Mouse (Mus musculus): ENCODE data around the gene Cyp46a1.

The Cyp46a1 gene

GRCm38 (mm10) chr12:108333895-108334445 lies at the start of gene Cyp46a1:
Gene Cyp46a1, plus strand, starts transcription at chr12:108334381.
- DNase-seq (ENCODE audit: low read depth, low spot score) = peak; percentile 99

DNA sequence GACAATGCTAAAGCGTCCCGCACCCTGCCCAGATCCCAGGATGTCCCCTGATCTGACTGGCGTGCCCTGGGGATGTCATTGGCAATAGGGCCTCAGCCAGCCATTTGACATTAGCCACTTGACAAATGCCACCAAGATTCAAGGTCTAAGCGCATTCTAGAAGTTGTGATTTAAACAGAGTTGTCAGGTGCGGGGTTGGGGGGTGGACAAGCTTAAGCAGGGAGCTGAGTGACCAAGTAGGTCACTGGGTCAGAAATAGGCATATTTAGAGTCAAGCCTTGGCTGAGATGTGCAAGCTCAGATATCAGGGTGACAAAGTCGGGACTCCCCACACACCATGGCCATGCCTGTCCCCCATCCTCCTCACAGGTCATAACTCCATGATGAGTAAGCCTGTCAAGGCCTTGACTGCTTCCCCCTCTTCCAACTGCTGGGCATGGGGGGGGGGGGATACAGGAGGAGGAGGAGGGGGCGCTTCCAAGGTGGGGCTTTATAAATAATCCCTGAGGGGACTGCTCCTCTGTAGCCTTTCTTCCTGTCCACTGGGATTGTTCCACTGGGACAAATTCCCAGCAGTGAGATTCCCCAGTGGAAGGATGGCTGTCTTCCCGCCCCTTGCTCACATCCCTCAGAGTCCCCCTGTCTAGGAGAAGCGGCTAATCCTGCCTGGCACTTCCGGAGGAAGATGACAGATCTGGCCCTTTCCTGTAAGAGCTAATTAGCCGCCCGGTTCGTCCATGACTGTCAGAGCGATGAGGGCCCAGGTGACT lies 49.5 kb upstream of the Cyp46a1 start:
- DNase-seq (ENCODE audit: low read depth, low spot score) = no peak

DNA sequence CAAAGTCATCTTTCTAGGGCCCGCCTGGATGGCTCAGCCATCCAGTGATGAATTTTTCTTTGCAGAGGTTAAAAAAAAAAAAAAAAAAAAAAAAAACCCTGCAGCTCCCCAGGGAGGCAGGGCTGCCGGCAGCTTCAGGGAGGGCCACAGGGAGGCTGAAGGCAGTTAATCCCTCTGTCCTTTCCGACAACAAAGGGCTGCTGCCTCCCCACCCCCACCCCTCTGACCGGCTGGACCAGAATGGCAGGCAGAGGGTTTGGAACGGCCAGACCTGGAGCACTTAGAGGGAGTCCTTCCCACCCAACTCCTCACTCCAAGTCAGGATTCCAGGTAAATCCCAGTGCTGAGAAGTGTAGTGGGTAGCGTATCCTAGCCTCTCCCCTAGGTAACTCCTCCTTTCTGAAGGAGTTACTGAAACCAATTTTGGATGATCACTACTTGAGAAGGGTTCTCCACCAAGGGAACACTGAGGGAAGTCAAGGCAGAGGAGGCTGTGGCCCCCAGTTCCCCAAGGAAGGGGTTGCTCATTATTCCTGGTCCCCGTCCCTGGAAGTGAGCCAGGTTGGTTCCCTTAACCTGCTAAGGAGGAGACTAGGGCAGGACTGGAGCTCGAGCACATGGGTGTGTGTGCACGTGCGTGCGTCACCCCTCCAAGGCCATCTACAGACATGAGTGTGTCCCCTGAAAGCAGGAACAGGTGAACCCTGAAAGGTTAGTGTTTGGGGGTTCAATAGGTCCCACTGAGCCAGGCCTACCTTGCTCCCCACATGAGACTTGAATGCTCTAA lies 48.8 kb upstream of the Cyp46a1 start:
- peak; percentile 53 for DNase-seq (ENCODE audit: low read depth, low spot score)

DNA sequence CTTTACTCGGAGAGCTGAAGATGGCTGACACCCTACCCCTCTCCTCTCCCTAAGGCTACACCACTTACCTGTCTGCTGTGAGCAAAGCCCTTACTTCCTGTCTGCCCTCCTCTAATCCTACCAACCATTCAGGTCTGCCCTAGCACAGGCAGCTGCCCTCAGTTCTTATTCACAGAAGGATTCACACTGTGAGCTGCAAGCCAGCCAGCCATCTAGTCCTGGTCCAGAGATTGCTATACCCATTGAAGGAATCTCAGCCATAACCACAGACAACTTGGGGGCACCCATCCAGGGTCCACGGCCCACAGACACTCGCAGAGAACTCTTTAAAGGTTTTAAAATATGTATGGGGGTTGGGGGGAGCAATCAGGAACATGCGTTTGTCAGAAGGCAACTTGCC lies 47.8 kb upstream of the Cyp46a1 start:
- DNase-seq (ENCODE audit: low read depth, low spot score) = no peak

- DNase-seq (ENCODE audit: low read depth, low spot score) = no peak
Observed at GRCm38 (mm10) chr12:108287011-108287410, 47.2 kb upstream of the Cyp46a1 start.

DNA sequence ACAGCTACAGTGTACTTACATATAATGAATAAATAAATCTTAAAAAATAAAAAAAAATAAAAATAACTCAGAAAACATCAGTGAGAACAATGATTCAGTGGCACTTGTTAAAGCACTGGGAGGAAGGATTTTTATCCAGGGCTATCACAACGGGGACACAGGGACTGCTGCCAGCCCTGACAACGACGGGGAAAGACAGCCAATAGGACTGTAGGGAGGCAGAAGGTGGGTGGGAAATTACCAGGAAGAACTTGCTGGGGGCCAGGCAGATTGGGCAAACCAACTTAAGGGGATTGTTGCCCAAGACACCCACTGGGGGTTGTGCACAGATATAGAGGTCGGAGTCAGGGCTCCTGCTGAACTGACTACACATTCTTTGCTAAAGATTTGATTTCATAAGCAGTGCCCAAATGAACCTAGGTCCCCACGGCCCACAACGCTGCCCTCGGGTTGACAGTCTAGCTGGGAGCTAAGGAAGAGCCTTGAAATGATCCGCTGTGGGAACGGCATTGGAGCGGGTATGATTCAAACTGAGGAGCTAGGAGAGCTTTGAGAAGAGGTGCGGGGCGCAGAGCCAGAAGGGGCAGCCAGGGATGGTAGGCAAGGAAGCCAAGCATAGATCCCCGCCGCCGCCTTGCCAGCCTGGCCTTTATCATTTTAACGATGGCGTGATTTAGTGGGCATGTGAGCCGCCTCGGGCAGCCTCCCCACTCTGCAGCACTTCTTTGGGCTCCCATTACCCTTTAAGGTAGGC lies 45.9 kb upstream of the Cyp46a1 start:
- DNase-seq (ENCODE audit: low read depth, low spot score) = no peak

DNA sequence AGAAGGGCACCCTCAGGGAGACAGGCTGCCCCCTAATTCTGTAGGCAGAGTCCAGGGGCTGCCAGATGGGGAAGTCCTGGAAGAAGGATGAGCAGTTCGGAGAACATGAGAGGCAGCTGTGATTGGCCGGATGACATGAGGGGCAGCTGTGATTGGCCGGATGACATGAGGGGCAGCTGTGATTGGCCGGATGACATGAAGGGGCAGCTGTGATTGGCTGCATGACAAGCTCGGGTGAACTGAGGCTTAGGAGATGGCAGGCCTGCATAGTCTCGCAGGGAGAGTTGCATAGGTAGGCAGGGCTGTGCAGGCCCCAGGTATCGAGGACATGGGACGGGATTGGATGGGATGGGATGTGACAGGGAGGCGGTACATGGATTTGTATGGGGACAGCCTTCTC lies 41.8 kb upstream of the Cyp46a1 start:
- peak; percentile 83 for DNase-seq (ENCODE audit: low read depth, low spot score)

DNA sequence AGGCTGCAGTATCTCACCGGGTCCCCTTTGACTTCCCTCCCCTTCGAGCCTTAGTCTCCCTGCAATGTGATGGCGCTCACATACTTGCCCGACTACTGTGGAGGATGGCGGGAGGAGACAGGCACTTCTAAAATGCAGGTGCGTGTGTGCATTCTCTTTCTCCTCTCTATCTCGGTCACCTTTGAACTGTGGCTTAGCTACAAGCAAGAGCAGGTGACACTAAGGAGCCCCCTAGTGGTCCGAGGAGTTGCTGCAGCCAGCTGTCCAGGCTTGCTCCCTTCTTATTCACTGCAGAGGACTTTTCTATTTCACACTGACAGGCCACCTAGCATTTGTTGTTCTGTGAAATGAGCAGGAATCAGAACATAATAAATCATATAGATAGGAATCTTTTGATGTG lies 41.2 kb upstream of the Cyp46a1 start:
- peak; percentile 90 for DNase-seq (ENCODE audit: low read depth, low spot score)

- no peak for DNase-seq (ENCODE audit: low read depth, low spot score)
Observed at GRCm38 (mm10) chr12:108294620-108295019, 39.6 kb upstream of the Cyp46a1 start.

DNA sequence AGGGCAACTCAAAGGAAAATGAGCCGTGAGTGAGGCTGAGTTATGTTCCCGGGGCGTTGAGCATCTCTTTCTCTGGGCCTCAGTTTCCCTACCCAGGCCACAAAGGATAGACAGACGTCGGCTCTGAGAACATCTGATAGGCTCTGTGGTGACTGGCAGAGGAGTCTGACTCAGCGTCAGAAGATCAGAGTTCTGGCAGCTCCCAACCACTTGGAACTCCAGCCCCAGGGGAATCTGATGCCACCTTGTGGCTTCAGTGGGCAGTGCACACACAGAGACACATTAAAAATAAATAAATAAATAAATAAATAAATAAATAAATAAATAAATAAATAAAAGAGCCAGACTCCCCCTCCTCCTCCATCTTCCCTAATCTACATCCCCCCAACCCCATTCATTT lies 37.1 kb upstream of the Cyp46a1 start:
- peak; percentile 81 for DNase-seq (ENCODE audit: low read depth, low spot score)

GRCm38 (mm10) chr12:108301006-108301405 lies 33.2 kb upstream of the Cyp46a1 start:
- no peak for DNase-seq (ENCODE audit: low read depth, low spot score)

DNA sequence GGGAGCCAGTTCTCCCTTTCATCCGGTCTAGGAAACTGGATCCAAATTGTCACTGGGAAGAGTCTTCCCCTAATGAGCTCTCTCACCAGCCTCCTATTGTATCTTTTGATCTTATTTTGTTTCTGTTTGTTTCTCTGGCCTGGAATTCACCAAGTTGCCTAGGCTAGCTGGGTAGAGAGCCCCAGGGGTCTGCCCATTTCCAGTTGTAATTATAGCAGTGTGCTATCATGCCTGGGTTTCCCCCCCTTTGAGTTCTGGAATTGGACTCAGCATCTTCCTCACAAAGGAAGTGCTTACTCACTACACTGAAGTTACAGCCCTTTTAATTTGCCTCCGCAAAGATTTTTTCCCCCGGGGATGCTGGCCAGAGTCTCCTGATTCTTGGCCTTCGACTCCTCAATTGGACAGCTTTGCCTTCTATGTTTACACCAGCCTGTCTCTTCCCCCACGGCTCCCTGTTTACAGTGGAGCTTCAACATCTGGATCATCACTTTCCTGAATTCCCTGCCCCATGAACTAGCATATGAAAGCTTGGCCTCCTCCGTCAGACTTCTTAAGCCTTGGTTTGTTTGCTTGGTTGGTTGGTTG lies 30.3 kb upstream of the Cyp46a1 start:
- DNase-seq (ENCODE audit: low read depth, low spot score) = no peak

- DNase-seq (ENCODE audit: low read depth, low spot score) = no peak
Observed at GRCm38 (mm10) chr12:108305172-108305571, 29.0 kb upstream of the Cyp46a1 start.

GRCm38 (mm10) chr12:108305812-108306794 lies 28.1 kb upstream of the Cyp46a1 start, which contains the start of gene Hhipl1:
Gene Hhipl1, plus strand, starts transcription at chr12:108306270.
- DNase-seq (ENCODE audit: low read depth, low spot score) = peak; percentile 54

DNA sequence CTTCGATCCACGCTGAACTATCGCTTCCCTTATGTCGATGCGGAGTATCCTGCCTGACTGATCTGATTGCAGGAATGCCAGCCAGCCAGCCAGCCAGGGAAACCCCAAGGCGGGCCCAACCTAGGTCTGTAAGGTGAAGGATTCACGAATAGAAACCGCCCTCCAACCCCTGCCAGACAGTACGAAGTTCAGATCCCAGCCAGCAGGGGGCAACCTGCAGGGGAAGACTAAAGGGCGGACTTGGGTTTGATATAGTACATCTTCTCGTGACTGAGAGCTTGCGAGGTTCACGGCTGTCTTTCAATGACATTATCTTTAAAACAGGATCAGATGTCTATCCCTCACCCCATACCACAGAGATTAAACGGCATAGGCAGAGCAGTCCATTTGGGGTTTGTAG lies 26.6 kb upstream of the Cyp46a1 start:
- DNase-seq (ENCODE audit: low read depth, low spot score) = peak; percentile 94

DNA sequence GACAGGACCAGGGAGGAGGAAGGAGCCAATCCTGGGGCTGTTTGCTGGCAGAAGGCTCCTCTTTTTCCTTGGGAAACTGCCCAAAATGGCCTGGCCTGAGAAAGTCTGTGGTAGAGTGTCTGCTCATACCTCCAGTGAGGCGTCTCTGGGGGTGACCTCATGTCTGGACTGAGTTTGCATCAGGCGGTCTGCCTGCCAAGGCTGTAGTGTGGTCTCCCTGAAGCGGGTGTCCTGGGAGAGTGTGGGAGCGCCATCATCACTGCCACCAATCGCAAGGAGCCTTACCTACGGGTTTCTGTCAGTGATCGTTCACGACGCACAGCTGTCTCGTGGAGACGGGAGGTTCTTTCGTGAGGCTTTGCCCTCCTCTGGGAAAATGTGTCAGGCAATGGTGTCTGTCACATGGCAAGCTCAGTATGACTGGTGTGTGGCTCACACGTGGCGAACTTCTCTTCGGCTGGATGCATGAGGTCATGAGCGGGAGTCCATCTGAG lies 25.8 kb upstream of the Cyp46a1 start:
- no peak for DNase-seq (ENCODE audit: low read depth, low spot score)

DNA sequence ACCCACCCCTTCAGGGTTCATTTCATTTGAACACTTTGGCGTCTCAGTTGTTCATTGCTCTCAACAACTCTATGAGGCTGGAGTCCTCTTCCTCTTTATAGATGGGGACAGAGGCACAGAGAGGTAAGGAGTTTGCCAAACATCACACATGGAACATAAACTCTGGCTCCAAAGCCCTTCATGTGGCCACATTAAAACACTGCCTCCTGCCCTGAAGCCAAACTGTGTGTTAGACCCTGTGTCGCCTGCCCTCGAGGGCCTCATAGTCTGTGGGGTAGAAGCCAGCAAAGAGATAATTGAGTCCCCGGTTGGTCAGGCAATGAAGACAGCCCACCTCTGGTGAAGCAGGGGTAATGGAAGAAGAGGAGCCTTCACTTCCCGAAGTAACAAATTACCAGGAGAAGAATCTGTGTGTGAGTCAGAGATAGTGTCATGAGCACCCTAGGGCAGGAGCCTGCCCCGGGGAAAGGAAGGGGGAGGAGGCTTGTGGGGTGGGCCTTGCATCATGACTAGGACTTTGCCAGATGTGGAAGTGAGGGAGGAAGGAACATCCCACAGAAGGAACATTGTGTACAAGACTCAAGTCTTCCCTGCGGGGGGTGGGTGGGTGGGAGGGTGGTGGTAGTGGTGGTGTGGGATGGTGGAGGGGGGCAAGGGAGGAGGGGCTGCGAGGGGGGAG lies 24.9 kb upstream of the Cyp46a1 start:
- no peak for DNase-seq (ENCODE audit: low read depth, low spot score)

- DNase-seq (ENCODE audit: low read depth, low spot score) = no peak
Observed at GRCm38 (mm10) chr12:108310041-108310440, 24.1 kb upstream of the Cyp46a1 start.

DNA sequence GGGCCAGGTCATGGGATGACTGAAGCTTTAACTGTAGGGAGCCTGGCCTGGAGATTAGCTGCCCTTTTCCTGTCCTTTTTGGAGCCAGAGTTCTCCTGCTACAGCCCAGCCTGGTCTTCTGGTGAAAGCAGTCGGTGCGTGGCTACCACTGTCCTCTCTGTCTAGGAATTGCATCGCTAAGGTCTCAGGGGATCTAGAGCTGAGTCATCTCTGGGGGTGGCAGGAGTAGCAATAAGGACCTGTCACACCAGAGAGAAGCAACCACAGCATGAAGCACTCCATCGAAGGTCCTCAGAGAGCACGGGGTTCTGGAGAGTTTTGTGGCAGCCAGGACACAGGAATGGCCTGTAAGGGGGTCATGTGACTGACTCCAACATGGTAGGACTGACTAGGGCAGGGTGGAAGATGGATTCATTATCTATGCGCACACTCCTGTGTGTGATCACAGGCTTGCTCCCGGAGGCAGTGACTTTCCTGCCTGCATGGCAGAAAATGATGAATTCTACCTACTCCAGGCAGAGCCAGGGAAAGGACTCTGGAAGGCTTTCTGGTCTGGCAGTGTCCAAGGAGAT lies 23.6 kb upstream of the Cyp46a1 start:
- no peak for DNase-seq (ENCODE audit: low read depth, low spot score)
